ENCODE assay signal across 8 mouse cellular contexts in the genomic region with DNA sequence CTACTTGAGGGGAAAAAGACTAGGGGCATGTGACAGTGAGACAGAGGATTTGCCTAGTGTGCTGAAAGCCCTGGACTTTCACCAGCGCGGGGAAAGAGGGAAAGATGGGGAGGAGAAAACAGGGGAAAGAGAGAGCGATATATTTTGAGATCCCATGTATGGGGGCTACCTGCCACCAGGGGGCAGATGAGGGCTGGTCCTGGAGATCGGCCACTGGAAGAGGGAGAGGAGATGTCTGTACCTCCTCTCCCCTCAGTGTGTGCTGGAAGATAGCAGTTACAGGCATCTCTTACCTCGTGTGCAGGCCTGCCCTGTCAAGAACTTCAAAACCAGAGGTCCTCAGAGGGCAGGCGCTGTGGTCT.
A peak's percentile ranks its signal among the peaks of the same experiment; 100 is the strongest.
DNase-seq lines count a peak whose midpoint lies in the region; ATAC-seq and TF ChIP-seq lines count a peak whose summit lies in the region.

No protein-coding gene starts in this region.

- H3K27ac ChIP-seq in embryonic facial prominence, embryonic 10.5 days (replicated peaks) = peak overlapping the region; percentile 66; the same call in 1 of the 2 replicates
- no peak overlapping the region for H3K27ac ChIP-seq in kidney, embryonic 14.5 days (ENCODE audit: low read depth, low read length)
- H3K27ac ChIP-seq in liver, embryonic 14.5 days = no peak overlapping the region
- H3K27ac ChIP-seq in stomach, embryonic 15.5 days = no peak overlapping the region

- 1% methylated on average over 6 of the region's 6 CpGs for WGBS in embryonic facial prominence, embryonic 10.5 days
- 4% methylated on average over 6 of the region's 6 CpGs for WGBS in kidney, embryonic 14.5 days
- 4% methylated on average over 6 of the region's 6 CpGs for WGBS in liver, embryonic 14.5 days (ENCODE audit: insufficient replicate concordance)
- 2% methylated on average over 6 of the region's 6 CpGs for WGBS in stomach, embryonic 15.5 days

- H3K4me2 ChIP-seq in kidney, embryonic 14.5 days (replicated peaks; ENCODE audit: low read depth, low read length) = peak overlapping the region; percentile 55
- peak overlapping the region; percentile 51 for H3K4me2 ChIP-seq in liver, embryonic 14.5 days (ENCODE audit: low read depth)
- peak overlapping the region; percentile 66 for H3K4me2 ChIP-seq in stomach, embryonic 15.5 days

- H3K4me3 ChIP-seq in embryonic facial prominence, embryonic 10.5 days = peak overlapping the region; percentile 46
- peak overlapping the region; percentile 20 for H3K4me3 ChIP-seq in kidney, embryonic 14.5 days (ENCODE audit: low read length)
- peak overlapping the region; percentile 6 to 28; a peak in 2 of 4 replicates for H3K4me3 ChIP-seq in liver, embryonic 14.5 days (ENCODE audit: insufficient read depth in 1 of 2, low read depth in 2 of 2, low read length in 2 of 2)
- peak overlapping the region; percentile 31 for H3K4me3 ChIP-seq in stomach, embryonic 15.5 days (replicated peaks)

- peaks cover 5% of the 10 kb centered on the region; the same call in 1 of the 2 replicates for H3K9me3 ChIP-seq in embryonic facial prominence, embryonic 10.5 days
- H3K9me3 ChIP-seq in kidney, embryonic 14.5 days (ENCODE audit: control insufficient read depth, low read length) = no peaks in the 10 kb centered on the region
- H3K9me3 ChIP-seq in liver, embryonic 14.5 days (ENCODE audit: control insufficient read depth, low read length) = no peaks in the 10 kb centered on the region
- H3K9me3 ChIP-seq in stomach, embryonic 15.5 days = no peaks in the 10 kb centered on the region

- peak; percentile 70 for DNase-seq in A20 (ENCODE audit: low read depth, low spot score)
- peak; percentile 84 for DNase-seq in adrenal gland, postnatal 14 days
- peak; percentile 87 for DNase-seq in embryonic facial prominence, embryonic 10.5 days (ENCODE audit: low spot score)
- peak; percentile 12 to 40 for DNase-seq in heart, adult 9 months (ENCODE audit: low spot score in 2 of 2)
- peak in 2 of 3 experiments; percentile 27 to 35 for DNase-seq in liver, embryonic 14.5 days (ENCODE audit: low read depth in 3 of 3, low spot score in 3 of 3)
- DNase-seq in neural tube, embryonic 10.5 days (ENCODE audit: extremely low spot score, low spot score) = peak; percentile 82

- H3K9ac ChIP-seq in kidney, embryonic 14.5 days (ENCODE audit: low read depth, low read length) = peak overlapping the region; percentile 7; the same call in 1 of the 2 replicates
- no peak overlapping the region for H3K9ac ChIP-seq in liver, embryonic 14.5 days (replicated peaks)
- H3K9ac ChIP-seq in stomach, embryonic 15.5 days = no peak overlapping the region

- TF ChIP-seq CTCF in liver, embryonic 14.5 days (IDR thresholded peaks at IDR 0.05; ENCODE audit: low read depth) = peak; percentile 90

- ATAC-seq in kidney, embryonic 14.5 days (ENCODE audit: low FRiP score, low TSS enrichment) = peak; percentile 70
- ATAC-seq in liver, embryonic 14.5 days (ENCODE audit: insufficient read depth) = peak; percentile 33; the same call in 1 of the 2 replicates
- peak; percentile 67; the same call in 1 of the 2 replicates for ATAC-seq in stomach, embryonic 15.5 days (ENCODE audit: insufficient read depth, low FRiP score, low read depth)

- H3K4me1 ChIP-seq in embryonic facial prominence, embryonic 10.5 days = peaks cover 32% of the 10 kb centered on the region
- H3K4me1 ChIP-seq in kidney, embryonic 14.5 days (ENCODE audit: control insufficient read depth, insufficient read depth, low read length) = 0 out of 2 replicates have a peak, but pooled peaks cover 3% of the 10 kb centered on the region
- peaks cover 0 to 7% of the 10 kb centered on the region in 2 experiments; a peak in 1 of 4 replicates for H3K4me1 ChIP-seq in liver, embryonic 14.5 days (replicated peaks; ENCODE audit: control insufficient read depth in 2 of 2, insufficient read depth in 2 of 2, low read length in 1 of 2)
- peaks cover 2% of the 10 kb centered on the region; the same call in 1 of the 2 replicates for H3K4me1 ChIP-seq in stomach, embryonic 15.5 days

- TF ChIP-seq EP300 in liver, embryonic 14.5 days (IDR thresholded peaks at IDR 0.05; ENCODE audit: low read depth) = no peak

- no peaks in the 10 kb centered on the region for H3K36me3 ChIP-seq in embryonic facial prominence, embryonic 10.5 days (replicated peaks)
- H3K36me3 ChIP-seq in kidney, embryonic 14.5 days (ENCODE audit: control insufficient read depth, insufficient read depth, low read length) = no peaks in the 10 kb centered on the region
- H3K36me3 ChIP-seq in liver, embryonic 14.5 days (replicated peaks; ENCODE audit: control insufficient read depth, insufficient read depth, low read depth) = no peaks in the 10 kb centered on the region
- H3K36me3 ChIP-seq in stomach, embryonic 15.5 days = no peaks in the 10 kb centered on the region

- no peaks in the 10 kb centered on the region for H3K27me3 ChIP-seq in embryonic facial prominence, embryonic 10.5 days (replicated peaks; ENCODE audit: low read depth, poor library complexity, severe bottlenecking)
- H3K27me3 ChIP-seq in kidney, embryonic 14.5 days (ENCODE audit: control insufficient read depth, insufficient read depth, low read length) = no peaks in the 10 kb centered on the region
- H3K27me3 ChIP-seq in liver, embryonic 14.5 days (ENCODE audit: control insufficient read depth, insufficient read depth, low read length) = no peaks in the 10 kb centered on the region
- no peaks in the 10 kb centered on the region for H3K27me3 ChIP-seq in stomach, embryonic 15.5 days (replicated peaks)

Comparison
In these comparisons a context has a peak if more than half of its experiments do, and no peak if none do; other contexts are left out.
1. DNase-seq: peak in every context shown above with its lines; median percentile 87 in embryonic facial prominence, embryonic 10.5 days; 84 in adrenal gland, postnatal 14 days; 82 in neural tube, embryonic 10.5 days; 70 in A20; 31 in liver, embryonic 14.5 days; 26 in heart, adult 9 months.